Mouse (Mus musculus) myocyte (in vitro differentiated cells): ENCODE results near the gene Slc35b1.

Experiments
- CEBPB ChIP-seq: IDR thresholded peaks from 2 replicates; pipeline ENCODE4 v1.6.1; 2011; ENCODE audit warnings: mild to moderate bottlenecking, moderate library complexity; ENCODE audit not compliant: poor library complexity, insufficient read depth, severe bottlenecking
- E2F4 ChIP-seq: IDR thresholded peaks from one replicate; pipeline ENCODE4 v1.6.1; 2011; ENCODE audit warnings: mild to moderate bottlenecking, control low read depth, moderate library complexity; ENCODE audit not compliant: insufficient read depth
- MAX ChIP-seq: IDR thresholded peaks from one replicate; pipeline ENCODE4 v1.6.1; 2011; ENCODE audit warnings: low read depth, mild to moderate bottlenecking, control low read depth
- POLR2A ChIP-seq: IDR thresholded peaks from one replicate; pipeline ENCODE4 v1.6.1; 2011; ENCODE audit warnings: low read depth, mild to moderate bottlenecking, control low read depth, moderate library complexity; ENCODE audit not compliant: insufficient read length
- USF1 ChIP-seq: IDR thresholded peaks from one replicate; pipeline ENCODE4 v1.6.1; 2011; ENCODE audit warnings: low read depth, mild to moderate bottlenecking, control low read depth, moderate library complexity

- TF ChIP-seq POLR2A, result no peak
- no peak for TF ChIP-seq MAX
- no peak for TF ChIP-seq CEBPB
- no peak for TF ChIP-seq E2F4
- TF ChIP-seq USF1, result no peak
Observed at GRCm38 (mm10) chr11:95387354-95387753, 2.9 kb downstream of the Slc35b1 start.
